Mouse (Mus musculus) layer of hippocampus, adult 18-20 months (tissue): ENCODE measurements around the gene Mx1. TPM values are rescaled to one million over a fixed set of nuclear protein-coding genes. Genes with fewer than 3 reads are reported as not detected.

ENCODE experiments used
- DNase-seq, 2 experiments: peaks; one replicate each; pipeline ENCODE4 v3.0.0; 2022; ENCODE audit warnings: low spot score in 2 of 2
- long read RNA-seq: library from polyadenylated mRNA; stranded (forward); transcript quantifications from one replicate; pipeline ENCODE4 v2.0.0, GENCODE M21; 2021
- total RNA-seq, 2 experiments: library from RNA; stranded (reverse); gene quantifications; 2 replicates each; pipeline ENCODE4 v1.2.3; 2021

The Mx1 gene
- total RNA-seq, result under 1 TPM; 0.62 to 0.86 TPM
- long read RNA-seq, result 0 reads

DNA sequence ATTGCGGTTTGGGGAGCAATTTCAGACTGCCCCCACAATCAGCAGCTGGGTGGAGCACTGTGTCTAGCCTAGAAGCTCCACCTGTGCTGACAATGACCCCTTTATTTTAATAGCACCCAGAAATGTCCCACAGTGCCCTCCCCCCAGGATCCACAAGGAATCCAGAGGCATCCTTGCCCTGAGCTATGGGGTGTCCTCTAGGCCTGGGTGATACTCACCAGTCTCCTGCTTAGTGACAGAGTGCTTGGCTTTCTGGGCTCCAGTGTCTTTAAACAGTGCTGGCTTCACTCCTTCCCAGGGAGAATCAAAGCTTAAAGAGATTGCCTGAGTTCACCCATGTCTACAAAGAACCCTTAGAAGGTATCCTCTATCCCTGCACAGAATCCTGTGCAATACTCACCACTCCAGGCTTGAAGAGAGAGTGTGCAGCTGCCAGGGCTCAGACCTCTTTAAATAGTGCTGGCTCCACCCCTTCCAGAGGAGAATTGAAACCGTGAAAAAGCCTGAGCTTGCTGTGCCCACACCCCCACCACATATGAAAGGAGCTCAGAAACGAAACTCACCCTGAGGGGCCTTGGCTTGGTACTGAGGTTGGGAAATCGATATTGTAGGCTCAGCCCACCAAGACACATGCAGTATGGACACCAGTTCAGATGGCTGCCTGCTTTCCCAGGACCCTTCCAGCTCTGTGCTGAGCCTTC, at the start of gene Mx1:
Gene Mx1 (minus strand): TSS at position 427 of the 701 bp plus-strand sequence.
- DNase-seq, result no peak

DNA sequence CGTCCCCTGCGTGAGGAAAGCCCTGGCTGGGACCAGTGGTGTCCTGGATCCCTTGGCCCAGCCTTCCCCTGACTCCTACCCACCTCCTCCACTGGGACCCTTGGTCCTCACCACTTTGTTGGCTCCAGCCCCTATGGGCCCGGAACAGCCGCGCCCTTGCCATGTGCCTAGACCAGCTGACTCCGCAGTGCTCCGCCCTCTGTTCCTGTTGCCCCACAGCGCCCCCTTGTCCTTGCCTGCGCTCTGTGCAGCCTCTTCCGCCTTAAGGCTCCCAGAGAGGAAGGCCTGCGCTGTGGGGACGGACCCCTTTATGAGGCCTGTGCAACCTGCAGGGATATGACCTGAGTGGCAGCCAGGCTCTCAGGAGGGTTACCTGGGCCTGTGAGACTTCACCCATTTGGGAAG, 49.6 kb upstream of the Mx1 start:
- DNase-seq, result no peak

- DNase-seq, result no peak
These were observed 48.8 kb upstream of the Mx1 start for GRCm38 (mm10) chr16:97511495-97511894.

- DNase-seq, result no peak
These were observed 48.1 kb upstream of the Mx1 start for GRCm38 (mm10) chr16:97510849-97511248.

DNA sequence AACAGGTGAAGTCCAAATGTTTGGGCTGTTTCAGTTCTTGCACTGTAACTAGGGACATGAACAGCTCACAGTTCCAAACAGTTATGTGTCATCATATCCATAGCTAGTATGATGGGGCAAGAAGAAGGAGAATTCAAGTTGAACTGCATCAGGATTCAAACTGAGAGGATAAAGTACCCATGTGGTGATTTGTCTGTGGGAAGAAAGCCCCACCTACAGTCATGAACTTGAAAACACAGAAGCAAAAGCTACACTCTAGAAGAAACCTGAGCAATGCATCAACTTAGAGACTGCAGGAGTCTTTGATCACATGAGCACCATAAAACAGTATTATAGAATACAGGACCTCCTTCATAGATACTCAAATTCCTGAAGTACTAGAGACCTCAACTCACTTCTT, 45.1 kb upstream of the Mx1 start:
- no peak for DNase-seq

DNA sequence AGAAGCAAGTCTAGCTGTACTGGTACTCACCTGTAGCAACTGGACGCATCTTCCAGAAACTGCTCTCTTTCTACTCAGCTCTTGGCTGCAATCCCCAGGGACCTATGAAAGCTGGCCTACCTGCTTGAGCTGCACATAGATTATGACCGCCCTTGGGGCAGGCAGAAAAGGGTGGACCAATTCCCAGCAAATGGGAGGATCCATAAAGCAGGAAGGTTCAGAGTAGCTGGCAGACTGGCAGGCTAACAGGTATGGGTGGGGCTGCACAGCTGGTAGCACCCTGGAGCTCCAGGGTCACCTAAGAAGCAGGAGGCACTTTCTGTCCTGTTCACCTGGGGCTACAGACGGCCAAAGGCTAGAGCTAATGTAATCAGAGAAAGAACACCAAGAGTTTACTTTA, 42.1 kb upstream of the Mx1 start:
- DNase-seq, result no peak

- no peak for DNase-seq
These were observed 41.1 kb upstream of the Mx1 start for GRCm38 (mm10) chr16:97503849-97504248.

DNA sequence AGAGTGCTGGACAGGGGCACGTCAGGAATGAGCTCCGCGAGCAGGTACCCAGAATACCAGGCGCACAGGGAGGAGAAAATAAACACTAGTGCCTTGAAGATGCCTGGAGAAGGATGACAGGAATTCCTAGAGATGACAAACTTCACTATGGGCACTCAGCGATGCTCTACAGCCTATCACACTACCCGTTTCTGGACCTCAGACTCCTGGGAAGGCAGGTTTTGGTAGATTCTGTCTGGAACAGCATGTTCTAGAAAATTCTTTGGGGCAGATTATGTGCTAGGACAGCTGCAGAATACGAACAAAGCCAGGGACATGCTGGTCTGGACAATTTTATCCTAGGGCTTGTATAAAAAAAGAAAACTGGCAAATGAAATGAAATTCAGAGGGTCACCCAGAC, 38.2 kb upstream of the Mx1 start:
- no peak for DNase-seq

DNA sequence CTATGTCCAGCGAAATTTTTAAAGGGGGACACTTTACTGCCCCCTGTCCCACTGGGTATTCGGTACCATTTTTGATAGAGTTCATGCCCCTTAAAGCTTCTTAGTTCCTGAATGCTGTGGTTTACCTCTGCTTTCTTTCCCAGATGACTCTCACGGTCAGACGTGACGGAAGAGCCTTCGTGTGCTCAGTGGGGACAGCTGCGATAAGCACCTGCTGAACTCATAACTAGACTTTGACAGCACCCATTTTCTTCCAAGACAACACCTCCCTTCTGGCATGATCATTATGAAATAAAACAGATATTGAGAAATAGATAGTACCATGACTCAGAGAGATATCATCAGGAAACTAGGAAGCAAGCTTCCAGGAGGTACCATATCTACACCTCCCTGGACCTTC, 36.7 kb upstream of the Mx1 start:
- DNase-seq, result no peak

DNA sequence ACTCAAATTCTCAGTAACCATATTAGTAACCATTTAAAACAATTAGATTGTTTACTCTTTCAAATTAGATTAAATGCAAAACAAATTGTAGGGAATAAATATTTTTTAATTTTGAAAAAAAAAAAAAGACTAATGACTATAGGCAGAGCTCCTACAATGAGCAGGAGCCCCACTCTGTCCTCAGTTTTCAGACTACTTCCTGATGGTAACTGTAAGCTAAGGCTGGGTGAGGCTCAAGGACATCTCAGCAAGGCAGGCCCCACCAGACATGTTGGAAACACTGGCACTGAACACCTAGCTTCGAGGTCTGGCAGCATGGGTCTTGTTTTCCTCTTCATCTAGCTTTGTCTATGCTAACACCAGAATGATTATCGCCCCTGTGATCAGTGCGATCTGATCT, 35.4 kb upstream of the Mx1 start:
- DNase-seq, result no peak

DNA sequence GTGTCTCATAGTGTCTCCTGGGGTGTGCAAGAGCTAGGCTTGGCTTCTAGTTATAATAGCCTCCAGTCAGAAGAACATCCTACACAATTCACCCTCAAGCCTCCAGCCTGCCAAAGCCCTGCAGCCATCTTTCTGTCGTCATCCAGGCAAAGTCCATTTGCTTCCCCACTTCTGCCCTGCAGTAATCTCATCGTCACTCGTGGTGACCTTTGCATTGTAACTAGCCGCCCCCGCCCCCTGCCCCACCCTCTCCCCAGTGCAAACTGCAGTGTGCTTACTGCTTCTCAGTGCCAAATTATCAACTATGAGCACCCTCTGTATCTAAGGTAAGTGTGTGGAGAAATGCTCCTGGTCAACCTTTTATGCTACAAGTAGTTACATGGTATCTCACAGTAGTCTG, 35.0 kb upstream of the Mx1 start:
- no peak for DNase-seq

DNA sequence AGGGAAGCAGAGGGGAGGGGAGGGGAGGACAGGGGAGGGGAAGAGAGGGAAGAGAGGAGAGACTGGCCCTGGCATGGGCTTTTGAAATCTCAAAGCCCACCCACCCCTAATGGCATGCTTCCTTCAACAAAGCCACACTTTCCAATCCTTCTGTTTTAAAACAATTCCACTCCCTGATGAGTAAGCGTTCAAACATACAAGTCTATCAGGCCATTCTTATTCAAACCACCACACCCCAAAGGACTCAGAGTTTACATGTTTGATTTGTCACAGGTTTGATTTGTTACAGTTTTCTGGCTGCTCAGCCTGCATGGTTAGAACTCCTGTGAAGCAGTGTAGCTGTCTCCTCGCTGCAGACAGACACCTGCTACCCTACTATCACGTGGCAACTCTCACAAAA, 33.3 kb upstream of the Mx1 start:
- DNase-seq, result no peak

DNA sequence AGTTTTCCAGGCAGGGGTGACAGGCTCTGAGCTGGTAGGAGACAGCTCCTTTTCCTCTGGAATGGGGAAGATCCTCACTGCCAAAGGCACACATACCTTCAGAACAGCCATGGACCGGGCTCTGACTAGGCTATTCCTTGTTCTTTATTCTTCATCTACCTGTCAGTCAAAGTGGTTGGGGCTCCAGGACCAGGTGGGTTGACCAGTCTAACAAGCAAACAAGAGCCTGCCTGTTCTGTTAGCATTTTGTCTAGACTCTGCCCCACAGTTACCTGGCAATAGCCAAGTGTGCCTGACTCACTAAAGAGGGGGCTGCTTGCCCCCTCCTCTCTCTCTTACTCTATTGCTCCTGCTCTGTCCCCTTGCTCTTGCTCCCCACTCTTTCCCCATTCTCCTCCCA, 29.7 kb upstream of the Mx1 start:
- DNase-seq, result no peak

- DNase-seq, result no peak
These were observed 15.9 kb upstream of the Mx1 start for GRCm38 (mm10) chr16:97478655-97479054.

DNA sequence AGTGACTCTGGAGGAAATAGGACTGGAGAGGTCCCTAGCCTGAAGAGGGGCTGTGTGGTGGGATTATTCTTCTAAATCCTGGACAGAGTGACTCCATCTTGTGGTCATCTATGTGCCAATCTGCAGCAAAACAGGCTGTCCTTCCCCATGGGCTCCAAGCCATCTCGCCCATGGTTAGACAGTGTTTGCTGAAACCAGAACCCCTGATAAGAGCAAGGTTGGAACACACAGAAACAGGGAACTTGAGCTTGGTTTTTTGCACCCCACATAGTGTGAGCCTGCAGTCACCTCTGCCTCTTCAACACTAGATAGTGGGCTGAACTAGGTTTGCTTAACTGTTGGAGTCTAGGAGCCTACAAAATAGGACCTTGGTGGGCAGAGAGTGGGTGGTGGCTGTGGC, 13.8 kb upstream of the Mx1 start:
- DNase-seq, result no peak

DNA sequence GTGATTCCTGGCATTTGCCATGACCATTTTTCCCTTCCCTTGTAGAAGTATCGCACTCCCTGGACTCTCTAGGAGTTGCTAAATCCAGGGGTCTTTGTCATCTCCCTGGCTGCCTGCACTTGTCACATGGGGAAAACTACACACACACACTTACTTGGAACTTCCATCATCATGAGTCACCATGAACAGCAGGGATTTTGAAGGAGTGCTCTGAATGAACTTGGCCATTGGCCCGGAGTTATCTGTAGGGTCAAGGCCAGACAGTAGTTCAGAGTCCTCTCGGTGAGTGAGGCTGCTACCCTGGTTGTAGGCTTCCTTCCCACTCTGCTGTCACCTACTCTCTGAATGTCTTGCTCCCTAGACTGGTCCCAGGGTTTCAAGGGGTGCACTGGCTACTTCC, 12.9 kb upstream of the Mx1 start:
- no peak for DNase-seq

- no peak for DNase-seq
These were observed 12.0 kb upstream of the Mx1 start for GRCm38 (mm10) chr16:97474671-97475070.

GRCm38 (mm10) chr16:97467993-97468791, 5.5 kb upstream of the Mx1 start:
- DNase-seq, result no peak

GRCm38 (mm10) chr16:97467472-97467871, 4.8 kb upstream of the Mx1 start:
- DNase-seq, result no peak

GRCm38 (mm10) chr16:97466182-97466957, 3.7 kb upstream of the Mx1 start:
- DNase-seq, result peak in 1 of 2 experiments; percentile 29

- DNase-seq, result no peak
These were observed 1.4 kb downstream of the Mx1 start for GRCm38 (mm10) chr16:97461271-97461670.

- DNase-seq, result no peak
These were observed 2.9 kb downstream of the Mx1 start for GRCm38 (mm10) chr16:97459831-97460230.
